Mouse (Mus musculus) embryonic facial prominence, embryonic 11.5 days (tissue): ENCODE measurements around the gene Mta1. TPM values are rescaled to one million over a fixed set of nuclear protein-coding genes. Genes with fewer than 3 reads are reported as not detected.

Experiments used
- microRNA-seq: library from miRNA; unstranded; fragments of <30 nt; microRNA quantifications from one replicate; pipeline ENCODE4, GENCODE M21; 2016; ENCODE audit warnings: borderline number of aligned reads
- polyA plus RNA-seq: library from polyadenylated mRNA; unstranded; fragments of >200 nt; fragmentation: Nextera tagmentation; extraction: Ambion mirVana; gene quantifications from 2 replicates; pipeline ENCODE4 v1.2.1, GENCODE M21; 2014

Gene Mta1
- polyA plus RNA-seq, 1 experiment from 2014 or later = 20.7 TPM

Small RNA genes within 50 kb of the gene (microRNA-seq; reads per million reads assigned to microRNA genes)
- not detected for gene Gm44471

Other genes starting within 250 kb of the Mta1 start
- gene Gpr132, start 230.1 kb upstream of the Mta1 start, polyA plus RNA-seq = 0.15 TPM in 1 of 2 replicates, not detected in the other
- 3.5 and 5.7 TPM in 2 replicates for gene Jag2, start 168.5 kb upstream of the Mta1 start, polyA plus RNA-seq
- 75.8 and 83.4 TPM in 2 replicates for gene Nudt14, start 156.2 kb upstream of the Mta1 start, polyA plus RNA-seq
- 19.0 and 19.7 TPM in 2 replicates for gene Btbd6, start 121.8 kb upstream of the Mta1 start, polyA plus RNA-seq
- gene Brf1, start 97.6 kb upstream of the Mta1 start, polyA plus RNA-seq = 48.5 and 50.8 TPM in 2 replicates
- gene Pacs2, start 83.8 kb upstream of the Mta1 start, polyA plus RNA-seq = 9.8 and 11.6 TPM in 2 replicates
- not detected in 2 replicates for gene Tex22, start 23.8 kb upstream of the Mta1 start, polyA plus RNA-seq
- 72.7 and 83.3 TPM in 2 replicates for gene Crip2, start 42.0 kb downstream of the Mta1 start, polyA plus RNA-seq
- 63.5 and 72.1 TPM in 2 replicates for gene Crip1, start 48.0 kb downstream of the Mta1 start, polyA plus RNA-seq
- 26.4 and 27.4 TPM in 2 replicates for gene Tedc1, start 58.1 kb downstream of the Mta1 start, polyA plus RNA-seq
- 5.7 and 8.9 TPM in 2 replicates for gene Tmem121, start 87.7 kb downstream of the Mta1 start, polyA plus RNA-seq